Mouse (Mus musculus) monocyte, adult 5-6 weeks (primary cell): Measurements from ENCODE around the gene Snf8. TPM values are rescaled to one million over a fixed set of nuclear protein-coding genes. Genes with fewer than 3 reads are reported as not detected.
A peak's percentile ranks its signal among the peaks of the same experiment; 100 is the strongest.

Source experiments
- ATAC-seq: fragments of 153-309, 156-312 bp; replicated peaks from 2 replicates; pipeline ENCODE4 v1.8.0; 2017; ENCODE audit warnings: mild to moderate bottlenecking; ENCODE audit not compliant: low TSS enrichment, insufficient number of reproducible peaks, severe bottlenecking, poor library complexity, low FRiP score
- total RNA-seq: library from RNA; stranded (forward); fragments of 200-1000, 200-491, 200-594 nt; gene quantifications from 3 replicates; pipeline ENCODE4 v1.2.3, GENCODE M21; 2017

Gene Snf8
- total RNA-seq, 1 experiment from 2014 or later: 93.9 TPM

- peak; percentile 91 for ATAC-seq
These were observed 30.7 kb downstream of the Snf8 start, which contains the start of gene Ube2z for GRCm38 (mm10) chr11:96065215-96065911. Ube2z (minus strand) TSS chr11:96065388.

GRCm38 (mm10) chr11:96068231-96068630 lies 33.5 kb downstream of the Snf8 start:
- no peak for ATAC-seq

- no peak for ATAC-seq
These were observed 35.7 kb downstream of the Snf8 start for GRCm38 (mm10) chr11:96070353-96070752.

GRCm38 (mm10) chr11:96071013-96071412 lies 36.3 kb downstream of the Snf8 start:
- ATAC-seq: no peak

- no peak for ATAC-seq
These were observed 38.8 kb downstream of the Snf8 start for GRCm38 (mm10) chr11:96073295-96073993.

- ATAC-seq: no peak
These were observed 39.9 kb downstream of the Snf8 start for GRCm38 (mm10) chr11:96074351-96075176.

- no peak for ATAC-seq
These were observed 40.5 kb downstream of the Snf8 start for GRCm38 (mm10) chr11:96075177-96075508.

GRCm38 (mm10) chr11:96075509-96076220 lies 41.0 kb downstream of the Snf8 start, which contains the start of gene Atp5g1:
Atp5g1 (minus strand) TSS chr11:96075670.
- ATAC-seq: peak; percentile 96

GRCm38 (mm10) chr11:96076221-96077105 lies 41.8 kb downstream of the Snf8 start:
- ATAC-seq: no peak

- no peak for ATAC-seq
These were observed 46.1 kb downstream of the Snf8 start for GRCm38 (mm10) chr11:96080736-96081135.

GRCm38 (mm10) chr11:96082682-96083081 lies 48.0 kb downstream of the Snf8 start:
- no peak for ATAC-seq

- no peak for ATAC-seq
These were observed 53.3 kb downstream of the Snf8 start for GRCm38 (mm10) chr11:96087981-96088380.

GRCm38 (mm10) chr11:96091073-96091472 lies 56.4 kb downstream of the Snf8 start:
- no peak for ATAC-seq

GRCm38 (mm10) chr11:96092674-96093291 lies 58.1 kb downstream of the Snf8 start:
- ATAC-seq: no peak

- peak; percentile 73; the same call in 1 of the 2 replicates for ATAC-seq
These were observed 58.7 kb downstream of the Snf8 start for GRCm38 (mm10) chr11:96093361-96093760.
